Mouse (Mus musculus): ENCODE data around the gene Ankrd26. TPM values are rescaled to one million over a fixed set of nuclear protein-coding genes. Genes with fewer than 3 reads are reported as not detected.

The Ankrd26 gene
- polyA plus RNA-seq, 1 experiment from 2014 or later: 15.0 TPM

GRCm38 (mm10) chr6:118520668-118521067 is 41.4 kb downstream of the Ankrd26 start:
- H3K4me1 ChIP-seq (replicated peaks; ENCODE audit: control insufficient read depth, insufficient read depth, low read length): no peaks in the 10 kb centered on the region
- no peak overlapping the region for H3K4me2 ChIP-seq (replicated peaks)
- no peak overlapping the region for H3K4me3 ChIP-seq (replicated peaks; ENCODE audit: low read length)
- DNase-seq (ENCODE audit: low spot score): no peak
- H3K36me3 ChIP-seq (replicated peaks; ENCODE audit: control insufficient read depth, insufficient read depth): peaks cover 95% of the 10 kb centered on the region
- 93% methylated on average over 7 of the region's 7 CpGs for whole genome bisulfite sequencing
- no peaks in the 10 kb centered on the region for H3K27me3 ChIP-seq (ENCODE audit: control insufficient read depth, insufficient read depth, low read length)
- no peak overlapping the region for H3K9ac ChIP-seq
- ATAC-seq (ENCODE audit: low FRiP score): no peak
- H3K27ac ChIP-seq: no peak overlapping the region
- H3K9me3 ChIP-seq (ENCODE audit: control insufficient read depth, low read length): no peaks in the 10 kb centered on the region

DNA sequence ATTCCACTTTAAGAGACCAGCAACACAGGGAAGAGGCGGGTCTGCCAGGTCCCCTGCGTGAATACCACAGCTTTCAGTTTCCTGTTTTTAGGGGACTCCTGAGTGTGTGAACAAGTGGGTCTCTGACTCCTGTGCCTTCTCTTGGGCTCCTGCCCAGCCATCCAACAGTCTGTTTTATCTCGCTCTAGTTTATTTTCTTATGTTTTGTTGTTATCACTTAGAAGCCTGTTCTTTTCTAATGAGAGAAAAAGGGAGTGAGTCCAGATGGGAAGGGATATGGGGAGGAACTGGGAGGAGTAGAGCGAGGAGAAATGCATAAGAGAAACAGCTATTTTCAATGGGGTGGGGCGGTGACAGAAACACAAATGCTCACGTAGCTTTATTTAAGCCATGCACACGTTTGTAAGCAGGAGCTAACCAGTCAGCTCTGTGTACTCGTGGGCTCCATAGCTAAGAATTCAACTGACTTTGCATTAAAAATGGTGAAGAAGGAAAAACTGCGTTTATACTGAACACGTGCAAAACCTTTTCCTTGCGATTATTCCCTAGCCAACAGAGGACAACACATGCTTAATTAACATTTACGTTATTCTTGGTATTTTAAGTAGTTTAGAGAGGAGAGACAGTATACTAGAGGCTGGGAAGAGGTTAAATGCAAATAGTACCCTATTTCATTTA is 48.6 kb downstream of the Ankrd26 start:
- Histone ChIP-seq H3K36me3 (replicated peaks; ENCODE audit: control insufficient read depth, insufficient read depth) (peaks cover 76% of the 10 kb centered on the region), H3K27me3 (ENCODE audit: control insufficient read depth, insufficient read depth, low read length) (no peaks in the 10 kb centered on the region), H3K27ac (no peak overlapping the region), H3K4me2 (replicated peaks) (no peak overlapping the region), H3K4me3 (replicated peaks; ENCODE audit: low read length) (no peak overlapping the region), H3K9me3 (ENCODE audit: control insufficient read depth, low read length) (no peaks in the 10 kb centered on the region), H3K4me1 (replicated peaks; ENCODE audit: control insufficient read depth, insufficient read depth, low read length) (no peaks in the 10 kb centered on the region), H3K9ac (no peak overlapping the region)
- ATAC-seq (ENCODE audit: low FRiP score): no peak
- 94% methylated on average over 12 of the region's 12 CpGs for WGBS
- no peak for DNase-seq (ENCODE audit: low spot score)

DNA sequence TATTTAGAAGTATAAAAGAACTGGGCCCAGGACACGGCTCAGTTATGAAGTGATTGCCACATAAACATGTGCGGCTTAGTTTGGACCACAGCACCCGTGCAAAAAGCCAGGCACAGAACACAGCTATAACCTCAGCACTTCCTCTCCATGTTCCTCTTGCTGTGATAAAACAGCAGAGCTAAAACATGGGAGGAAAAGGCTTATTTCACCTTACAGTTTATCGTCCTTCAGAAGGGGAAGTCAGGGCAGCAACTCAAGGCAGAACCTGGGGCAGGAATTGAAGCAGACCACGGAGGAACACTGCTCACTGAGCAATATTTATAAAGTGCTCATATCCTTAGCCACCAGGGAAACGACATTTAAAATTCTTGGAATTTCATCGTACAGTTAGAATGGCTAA is 63.0 kb downstream of the Ankrd26 start:
- H3K27me3 ChIP-seq (ENCODE audit: control insufficient read depth, insufficient read depth, low read length): no peaks in the 10 kb centered on the region
- no peak for DNase-seq (ENCODE audit: low spot score)
- 93% methylated on average over 7 of the region's 7 CpGs for WGBS
- no peak overlapping the region for H3K9ac ChIP-seq
- no peak overlapping the region for H3K4me3 ChIP-seq (replicated peaks; ENCODE audit: low read length)
- H3K27ac ChIP-seq: no peak overlapping the region
- no peaks in the 10 kb centered on the region for H3K9me3 ChIP-seq (ENCODE audit: control insufficient read depth, low read length)
- H3K4me2 ChIP-seq (replicated peaks): no peak overlapping the region
- no peaks in the 10 kb centered on the region for H3K4me1 ChIP-seq (replicated peaks; ENCODE audit: control insufficient read depth, insufficient read depth, low read length)
- ATAC-seq (ENCODE audit: low FRiP score): no peak
- H3K36me3 ChIP-seq (replicated peaks; ENCODE audit: control insufficient read depth, insufficient read depth): peaks cover 22% of the 10 kb centered on the region

DNA sequence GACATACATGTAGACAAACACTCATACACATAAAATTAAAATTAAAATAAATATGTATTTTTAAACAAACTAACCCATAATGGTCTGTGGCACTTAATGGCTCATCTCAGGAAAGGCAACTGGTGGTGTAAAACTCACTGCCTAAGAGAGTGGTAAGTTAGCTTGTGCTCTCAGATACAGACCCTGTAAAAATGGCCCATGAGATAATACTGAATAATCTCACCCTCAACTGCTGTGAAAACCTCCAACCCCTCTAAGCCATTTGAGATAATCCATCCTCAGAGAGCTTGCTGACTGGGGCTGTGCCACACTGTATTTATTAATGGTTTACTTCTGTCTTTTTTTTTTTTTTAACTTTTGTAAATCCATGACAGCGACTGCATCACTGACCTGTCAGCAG is 79.9 kb downstream of the Ankrd26 start:
- ATAC-seq (ENCODE audit: low FRiP score) (no peak), DNase-seq (ENCODE audit: low spot score) (no peak)
- Histone ChIP-seq H3K27ac (no peak overlapping the region), H3K36me3 (replicated peaks; ENCODE audit: control insufficient read depth, insufficient read depth) (no peaks in the 10 kb centered on the region), H3K9me3 (ENCODE audit: control insufficient read depth, low read length) (no peaks in the 10 kb centered on the region), H3K27me3 (ENCODE audit: control insufficient read depth, insufficient read depth, low read length) (peaks cover 6% of the 10 kb centered on the region; the same call in 1 of the 2 replicates), H3K4me2 (replicated peaks) (no peak overlapping the region), H3K9ac (no peak overlapping the region), H3K4me1 (replicated peaks; ENCODE audit: control insufficient read depth, insufficient read depth, low read length) (peaks cover 7% of the 10 kb centered on the region), H3K4me3 (replicated peaks; ENCODE audit: low read length) (no peak overlapping the region)
- WGBS: 79% methylated on average over 1 of the region's 1 CpGs

- peak within 1 kb of the TSS; percentile 91 for H3K4me2 ChIP-seq (replicated peaks)
- H3K27ac ChIP-seq: peak within 1 kb of the TSS; percentile 88
- ATAC-seq (ENCODE audit: low FRiP score): peak; percentile 92
- peak within 1 kb of the TSS; percentile 77 for H3K9ac ChIP-seq
- H3K27me3 ChIP-seq (ENCODE audit: control insufficient read depth, insufficient read depth, low read length): peaks cover 6% of the 10 kb centered on the region; the same call in 1 of the 2 replicates
- DNase-seq (ENCODE audit: low spot score): peak; percentile 77
- WGBS: under 1% methylated on average over 45 of the region's 57 CpGs
- H3K9me3 ChIP-seq (ENCODE audit: control insufficient read depth, low read length): no peaks in the 10 kb centered on the region
- H3K4me3 ChIP-seq (replicated peaks; ENCODE audit: low read length): peak within 1 kb of the TSS; percentile 61
- peaks cover 9% of the 10 kb centered on the region for H3K4me1 ChIP-seq (replicated peaks; ENCODE audit: control insufficient read depth, insufficient read depth, low read length)
- H3K36me3 ChIP-seq (replicated peaks; ENCODE audit: control insufficient read depth, insufficient read depth): peaks cover 13% of the 10 kb centered on the region; the same call in 1 of the 2 replicates
Observed at GRCm38 (mm10) chr6:118478957-118479708, 82.9 kb downstream of the Ankrd26 start, which contains the start of gene Zfp9. Zfp9 (minus strand) TSS chr6:118479320.

GRCm38 (mm10) chr6:118477875-118478785 is 83.9 kb downstream of the Ankrd26 start:
- Histone ChIP-seq H3K4me2 (replicated peaks) (peak overlapping the region; percentile 91), H3K27me3 (ENCODE audit: control insufficient read depth, insufficient read depth, low read length) (peaks cover 6% of the 10 kb centered on the region; the same call in 1 of the 2 replicates), H3K4me3 (replicated peaks; ENCODE audit: low read length) (peak overlapping the region; percentile 61), H3K9ac (peak overlapping the region; percentile 77), H3K36me3 (replicated peaks; ENCODE audit: control insufficient read depth, insufficient read depth) (peaks cover 14% of the 10 kb centered on the region; the same call in 1 of the 2 replicates), H3K4me1 (replicated peaks; ENCODE audit: control insufficient read depth, insufficient read depth, low read length) (peaks cover 9% of the 10 kb centered on the region), H3K27ac (peak overlapping the region; percentile 88), H3K9me3 (ENCODE audit: control insufficient read depth, low read length) (no peaks in the 10 kb centered on the region)
- ATAC-seq (ENCODE audit: low FRiP score): no peak
- peak; percentile 32 for DNase-seq (ENCODE audit: low spot score)
- 16% methylated on average over 10 of the region's 10 CpGs for WGBS

GRCm38 (mm10) chr6:118462069-118462705 is 99.8 kb downstream of the Ankrd26 start:
- Histone ChIP-seq H3K36me3 (replicated peaks; ENCODE audit: control insufficient read depth, insufficient read depth) (peaks cover 59% of the 10 kb centered on the region), H3K4me2 (replicated peaks) (no peak overlapping the region), H3K9ac (no peak overlapping the region), H3K4me3 (replicated peaks; ENCODE audit: low read length) (no peak overlapping the region), H3K9me3 (ENCODE audit: control insufficient read depth, low read length) (no peaks in the 10 kb centered on the region), H3K27me3 (ENCODE audit: control insufficient read depth, insufficient read depth, low read length) (no peaks in the 10 kb centered on the region), H3K27ac (no peak overlapping the region), H3K4me1 (replicated peaks; ENCODE audit: control insufficient read depth, insufficient read depth, low read length) (no peaks in the 10 kb centered on the region)
- 79% methylated on average over 15 of the region's 15 CpGs for WGBS
- ATAC-seq (ENCODE audit: low FRiP score): no peak
- no peak for DNase-seq (ENCODE audit: low spot score)

GRCm38 (mm10) chr6:118457726-118458125 is 104.3 kb downstream of the Ankrd26 start:
- no peaks in the 10 kb centered on the region for H3K9me3 ChIP-seq (ENCODE audit: control insufficient read depth, low read length)
- H3K27ac ChIP-seq: no peak overlapping the region
- H3K4me1 ChIP-seq (replicated peaks; ENCODE audit: control insufficient read depth, insufficient read depth, low read length): peaks cover 12% of the 10 kb centered on the region; the same call in 1 of the 2 replicates
- no peak for ATAC-seq (ENCODE audit: low FRiP score)
- H3K36me3 ChIP-seq (replicated peaks; ENCODE audit: control insufficient read depth, insufficient read depth): peaks cover 22% of the 10 kb centered on the region
- H3K9ac ChIP-seq: no peak overlapping the region
- H3K4me3 ChIP-seq (replicated peaks; ENCODE audit: low read length): no peak overlapping the region
- no peaks in the 10 kb centered on the region for H3K27me3 ChIP-seq (ENCODE audit: control insufficient read depth, insufficient read depth, low read length)
- 94% methylated on average over 1 of the region's 1 CpGs for WGBS
- no peak overlapping the region for H3K4me2 ChIP-seq (replicated peaks)
- DNase-seq (ENCODE audit: low spot score): no peak
